ENCODE assay signal across 13 mouse cellular contexts in genomic region chr13:58971449-58971903, GRCm38 (mm10).
DNase-seq lines count a peak whose midpoint lies in the region; ATAC-seq and TF ChIP-seq lines count a peak whose summit lies in the region.
"Had no signal": no experiment of that assay in that cellular context is flagged by ENCODE, and none has a peak within 500 bp of the region (broad histone marks: within the 10 kb centered on the region; RNA-seq: fewer than 3 reads in every experiment).

No protein-coding gene starts in this region.

- no peaks in the 10 kb centered on the region for H3K27me3 ChIP-seq in forebrain, embryonic 16.5 days (replicated peaks; ENCODE audit: control insufficient read depth, insufficient read depth, low read length)
- no peaks in the 10 kb centered on the region for H3K27me3 ChIP-seq in midbrain, embryonic 12.5 days
- H3K27me3 ChIP-seq: liver, embryonic 13.5 days had no signal

- WGBS in forebrain, embryonic 16.5 days: 3% methylated on average over 5 of the region's 5 CpGs
- WGBS in midbrain, embryonic 12.5 days: 26% methylated on average over 5 of the region's 5 CpGs

- DNase-seq in layer of hippocampus, adult 2 months (ENCODE audit: low spot score in 2 of 2): peak in 1 of 2 experiments; percentile 25
- no peak for DNase-seq in layer of hippocampus, postnatal 36 days
- DNase-seq in frontal cortex, postnatal 36 days (ENCODE audit: low spot score in 2 of 2): no peak
- no peak for DNase-seq in lung, postnatal 25 days (ENCODE audit: low spot score)
- DNase-seq: B cell, adult 2 months; cerebellum, postnatal 10 days; gastrocnemius, postnatal 14 days; kidney, postnatal 36 days; liver, embryonic 13.5 days had no signal

- no peak for TF ChIP-seq POLR2A in cortical plate, adult 2 months (IDR thresholded peaks at IDR 0.05; ENCODE audit: extremely low read depth, insufficient read depth, low read length)

- H3K9me3 ChIP-seq in forebrain, embryonic 16.5 days (ENCODE audit: control insufficient read depth, low read length): no peaks in the 10 kb centered on the region
- no peaks in the 10 kb centered on the region for H3K9me3 ChIP-seq in midbrain, embryonic 12.5 days
- H3K9me3 ChIP-seq: liver, embryonic 13.5 days had no signal

- H3K4me3 ChIP-seq in layer of hippocampus, adult 2 months: no peak overlapping the region
- H3K4me3 ChIP-seq in cortical plate, adult 2 months (ENCODE audit: insufficient read depth, low read length): no peak overlapping the region
- H3K4me3 ChIP-seq in forebrain, embryonic 16.5 days (replicated peaks; ENCODE audit: low read length): no peak overlapping the region
- H3K4me3 ChIP-seq in midbrain, embryonic 12.5 days: no peak overlapping the region
- H3K4me3 ChIP-seq: liver, embryonic 13.5 days had no signal

- no peaks in the 10 kb centered on the region for H3K36me3 ChIP-seq in forebrain, embryonic 16.5 days (ENCODE audit: control insufficient read depth, insufficient read depth)
- H3K36me3 ChIP-seq in midbrain, embryonic 12.5 days: no peaks in the 10 kb centered on the region
- H3K36me3 ChIP-seq: liver, embryonic 13.5 days had no signal

- H3K4me2 ChIP-seq in forebrain, embryonic 16.5 days (ENCODE audit: low read length): no peak overlapping the region
- H3K4me2 ChIP-seq in midbrain, embryonic 12.5 days (replicated peaks): no peak overlapping the region
- H3K4me2 ChIP-seq: liver, embryonic 13.5 days had no signal

- TF ChIP-seq CTCF in layer of hippocampus, adult 2 months (conservative IDR thresholded peaks at IDR 0.05): no peak
- no peak for TF ChIP-seq CTCF in cortical plate, adult 2 months (IDR thresholded peaks at IDR 0.05; ENCODE audit: extremely low read depth, insufficient read depth, low read length)

- H3K4me1 ChIP-seq in cortical plate, adult 2 months (ENCODE audit: control insufficient read depth, insufficient read depth, low read length): peaks cover 5% of the 10 kb centered on the region
- H3K4me1 ChIP-seq in forebrain, embryonic 16.5 days (replicated peaks; ENCODE audit: control insufficient read depth, insufficient read depth, low read length): peaks cover 17% of the 10 kb centered on the region
- peaks cover 29% of the 10 kb centered on the region for H3K4me1 ChIP-seq in midbrain, embryonic 12.5 days
- H3K4me1 ChIP-seq: liver, embryonic 13.5 days had no signal

- ATAC-seq in forebrain, embryonic 16.5 days: peak; percentile 80
- 0 out of 2 replicates have a peak, but pooled peaks have one; percentile 34 for ATAC-seq in midbrain, embryonic 12.5 days (ENCODE audit: low FRiP score, low read depth)
- ATAC-seq in megakaryocyte-erythroid progenitor cell, adult 5-6 weeks (replicated peaks; ENCODE audit: low FRiP score, low TSS enrichment, poor library complexity, severe bottlenecking): no peak

- H3K27ac ChIP-seq in layer of hippocampus, adult 2 months: peak overlapping the region; percentile 74
- H3K27ac ChIP-seq in cortical plate, adult 2 months (ENCODE audit: insufficient read depth, low read length): 0 out of 2 replicates have a peak overlapping the region, but pooled peaks have one; percentile 35
- peak overlapping the region; percentile 41 for H3K27ac ChIP-seq in forebrain, embryonic 16.5 days (ENCODE audit: low read length)
- 0 out of 2 replicates have a peak overlapping the region, but pooled peaks have one; percentile 3 for H3K27ac ChIP-seq in midbrain, embryonic 12.5 days (replicated peaks)
- H3K27ac ChIP-seq: liver, embryonic 13.5 days had no signal

- H3K9ac ChIP-seq in forebrain, embryonic 16.5 days (replicated peaks; ENCODE audit: low read depth, low read length): no peak overlapping the region
- no peak overlapping the region for H3K9ac ChIP-seq in midbrain, embryonic 12.5 days (replicated peaks)
- H3K9ac ChIP-seq: liver, embryonic 13.5 days had no signal

Comparison
In these comparisons a context has a peak if more than half of its experiments do, and no peak if none do; other contexts are left out.
1. H3K27ac ChIP-seq: peak in every context shown above with its lines; median percentile 74 in layer of hippocampus, adult 2 months; 41 in forebrain, embryonic 16.5 days; 35 in cortical plate, adult 2 months; 3 in midbrain, embryonic 12.5 days.